Mouse (Mus musculus) stomach, postnatal 0 days (tissue): ENCODE data around the gene Tmeff2. TPM values are rescaled to one million over a fixed set of nuclear protein-coding genes. Genes with fewer than 3 reads are reported as not detected.

Experiments used
- ATAC-seq: fragments of 200-750 bp; cut with Nextera tagmentation; 2 replicates; pipeline ENCODE4 v1.8.0; 2017; ENCODE audit not compliant: low FRiP score, low TSS enrichment
- DNase-seq: peaks from one replicate; pipeline ENCODE4 v3.0.0-alpha.2; 2016; ENCODE audit warnings: low spot score
- H3K27ac ChIP-seq: fragments of 300-500 bp; sonication (generic); replicated peaks from 2 replicates; pipeline ENCODE4 v1.5.1; 2014; ENCODE audit warnings: mild to moderate bottlenecking, control low read depth
- H3K27me3 ChIP-seq: fragments of 300-500 bp; sonication (generic); 2 replicates; pipeline ENCODE4 v1.6.1; 2014; ENCODE audit warnings: low read length; ENCODE audit not compliant: control insufficient read depth, insufficient read depth
- H3K36me3 ChIP-seq: fragments of 300-500 bp; sonication (generic); 2 replicates; pipeline ENCODE4 v1.6.1; 2014; ENCODE audit warnings: low read length, mixed read lengths; ENCODE audit not compliant: control insufficient read depth, insufficient read depth
- H3K4me1 ChIP-seq: fragments of 300-500 bp; sonication (generic); replicated peaks from 2 replicates; pipeline ENCODE4 v1.6.1; 2014; ENCODE audit warnings: antibody characterized with exemption; ENCODE audit not compliant: control insufficient read depth, insufficient read depth
- H3K4me2 ChIP-seq: fragments of 300-500 bp; sonication (generic); replicated peaks from 2 replicates; pipeline ENCODE4 v1.6.1; 2014; ENCODE audit warnings: low read depth, mild to moderate bottlenecking, control low read depth, moderate library complexity
- H3K4me3 ChIP-seq: fragments of 300-500 bp; sonication (generic); 2 replicates; pipeline ENCODE4 v1.5.1; 2014; ENCODE audit warnings: low read depth, low read length, control low read depth
- H3K9ac ChIP-seq: fragments of 300-500 bp; sonication (generic); 2 replicates; pipeline ENCODE4 v1.6.1; 2014; ENCODE audit warnings: mild to moderate bottlenecking, low read length, control low read depth, mixed read lengths
- H3K9me3 ChIP-seq: fragments of 300-500 bp; sonication (generic); 2 replicates; pipeline ENCODE4 v1.6.1; 2016; ENCODE audit warnings: low read length; ENCODE audit not compliant: control insufficient read depth
- CTCF ChIP-seq: IDR thresholded peaks from 2 replicates; pipeline ENCODE4 v1.5.1; 2016; ENCODE audit warnings: antibody characterized with exemption, low read depth, mild to moderate bottlenecking, moderate library complexity
- EP300 ChIP-seq: optimal IDR thresholded peaks from 2 replicates; pipeline ENCODE3; 2016; ENCODE audit warnings: antibody characterized with exemption
- WGBS: fragments of 180-500 bp; shearing (Covaris S2); extraction: QIAGEN DNeasy Blood & Tissue Kit; methylation state at CpG from one replicate; pipeline ENCODE4 v1.1.7; 2014; 5-methylcytosine and 5-hydroxymethylcytosine counted together
- polyA plus RNA-seq: library from polyadenylated mRNA; unstranded; fragments of >200 nt; fragmentation: Nextera tagmentation; extraction: Ambion mirVana; gene quantifications from 2 replicates; pipeline ENCODE4 v1.2.1, GENCODE M21; 2015

Tmeff2 gene
- polyA plus RNA-seq, 1 experiment from 2014 or later, result 5.0 TPM

- no peaks in the 10 kb centered on the region for H3K9me3 ChIP-seq
- H3K36me3 ChIP-seq, result no peaks in the 10 kb centered on the region
- H3K4me2 ChIP-seq, result no peak overlapping the region
- H3K27me3 ChIP-seq, result no peaks in the 10 kb centered on the region
- no peak overlapping the region for H3K4me3 ChIP-seq
- no peak overlapping the region for H3K9ac ChIP-seq
- H3K27ac ChIP-seq, result no peak overlapping the region
- H3K4me1 ChIP-seq, result no peaks in the 10 kb centered on the region
- no peak for TF ChIP-seq EP300
- no peak for TF ChIP-seq CTCF
- 34% methylated on average over 2 of the region's 2 CpGs for WGBS
- no peak for DNase-seq
- ATAC-seq, result no peak
Measured at GRCm38 (mm10) chr1:50970853-50971252, 70.4 kb downstream of the Tmeff2 start.

GRCm38 (mm10) chr1:50972509-50973436 lies 72.3 kb downstream of the Tmeff2 start:
- H3K4me1 ChIP-seq, result no peaks in the 10 kb centered on the region
- H3K27ac ChIP-seq, result no peak overlapping the region
- H3K9me3 ChIP-seq, result no peaks in the 10 kb centered on the region
- H3K4me3 ChIP-seq, result no peak overlapping the region
- H3K36me3 ChIP-seq, result no peaks in the 10 kb centered on the region
- no peak for ATAC-seq
- no peak for TF ChIP-seq CTCF
- no peak for TF ChIP-seq EP300
- no peak overlapping the region for H3K9ac ChIP-seq
- WGBS, result 79% methylated on average over 6 of the region's 6 CpGs
- H3K4me2 ChIP-seq, result no peak overlapping the region
- no peaks in the 10 kb centered on the region for H3K27me3 ChIP-seq
- DNase-seq, result no peak

GRCm38 (mm10) chr1:50979358-50980081 lies 79.1 kb downstream of the Tmeff2 start:
- 55% methylated on average over 4 of the region's 4 CpGs for WGBS
- H3K4me2 ChIP-seq, result no peak overlapping the region
- H3K4me1 ChIP-seq, result no peaks in the 10 kb centered on the region
- TF ChIP-seq CTCF, result no peak
- no peak for TF ChIP-seq EP300
- ATAC-seq, result no peak
- H3K27me3 ChIP-seq, result no peaks in the 10 kb centered on the region
- H3K9me3 ChIP-seq, result no peaks in the 10 kb centered on the region
- no peaks in the 10 kb centered on the region for H3K36me3 ChIP-seq
- no peak for DNase-seq
- no peak overlapping the region for H3K27ac ChIP-seq
- H3K9ac ChIP-seq, result no peak overlapping the region
- H3K4me3 ChIP-seq, result no peak overlapping the region

- TF ChIP-seq EP300, result no peak
- no peak for TF ChIP-seq CTCF
- DNase-seq (no peak), ATAC-seq (no peak)
- Histone ChIP-seq H3K27ac (no peak overlapping the region), H3K36me3 (no peaks in the 10 kb centered on the region), H3K4me2 (no peak overlapping the region), H3K4me1 (no peaks in the 10 kb centered on the region), H3K27me3 (no peaks in the 10 kb centered on the region), H3K9me3 (no peaks in the 10 kb centered on the region), H3K4me3 (no peak overlapping the region), H3K9ac (no peak overlapping the region)
- WGBS, result 59% methylated on average over 4 of the region's 4 CpGs
Measured at GRCm38 (mm10) chr1:50980591-50980990, 80.1 kb downstream of the Tmeff2 start.

GRCm38 (mm10) chr1:50981151-50981828 lies 80.8 kb downstream of the Tmeff2 start:
- H3K4me3 ChIP-seq, result no peak overlapping the region
- H3K27me3 ChIP-seq, result no peaks in the 10 kb centered on the region
- H3K4me1 ChIP-seq, result no peaks in the 10 kb centered on the region
- WGBS, result 49% methylated on average over 7 of the region's 7 CpGs
- no peak for TF ChIP-seq CTCF
- TF ChIP-seq EP300, result no peak
- DNase-seq (no peak), ATAC-seq (no peak)
- no peaks in the 10 kb centered on the region for H3K9me3 ChIP-seq
- no peak overlapping the region for H3K4me2 ChIP-seq
- no peak overlapping the region for H3K9ac ChIP-seq
- no peaks in the 10 kb centered on the region for H3K36me3 ChIP-seq
- H3K27ac ChIP-seq, result no peak overlapping the region
